Mouse (Mus musculus) liver, embryonic 11.5 days (tissue): ENCODE measurements around the gene E2f3. TPM values are rescaled to one million over a fixed set of nuclear protein-coding genes. Genes with fewer than 3 reads are reported as not detected.
A peak's percentile ranks its signal among the peaks of the same experiment; 100 is the strongest.

Experiments
- ATAC-seq: fragments of 200-750 bp; cut with Nextera tagmentation; replicated peaks from 2 replicates; pipeline ENCODE4 v1.8.0; 2017; ENCODE audit warnings: moderate number of reproducible peaks, mild to moderate bottlenecking, moderate TSS enrichment, moderate library complexity; ENCODE audit not compliant: low FRiP score
- DNase-seq: peaks from one replicate; pipeline ENCODE4 v3.0.0-alpha.2; 2017; ENCODE audit warnings: low spot score
- H3K27ac ChIP-seq: fragments of 300-500 bp; sonication (generic); 2 replicates; pipeline ENCODE4 v1.5.1; 2014; ENCODE audit warnings: mild to moderate bottlenecking, low read depth, low read length, control low read depth
- H3K27me3 ChIP-seq: fragments of 300-500 bp; sonication (generic); replicated peaks from 2 replicates; pipeline ENCODE4 v1.6.1; 2014; ENCODE audit warnings: low read length, mixed read lengths; ENCODE audit not compliant: control insufficient read depth, insufficient read depth
- H3K36me3 ChIP-seq: fragments of 300-500 bp; sonication (generic); 2 replicates; pipeline ENCODE4 v1.6.1; 2014; ENCODE audit warnings: mild to moderate bottlenecking, low read length, moderate library complexity, mixed read lengths; ENCODE audit not compliant: control insufficient read depth, insufficient read depth
- H3K4me1 ChIP-seq: fragments of 300-500 bp; sonication (generic); replicated peaks from 2 replicates; pipeline ENCODE4 v1.6.1; 2014; ENCODE audit warnings: low read length, mixed read lengths; ENCODE audit not compliant: control insufficient read depth, insufficient read depth
- H3K4me2 ChIP-seq: fragments of 300-500 bp; sonication (generic); 2 replicates; pipeline ENCODE4 v1.6.1; 2014; ENCODE audit warnings: mild to moderate bottlenecking, control low read depth, moderate library complexity
- H3K4me3 ChIP-seq: fragments of 300-500 bp; sonication (generic); 2 replicates; pipeline ENCODE4 v1.5.1; 2014; ENCODE audit warnings: low read depth, low read length, control low read depth
- H3K9ac ChIP-seq: fragments of 300-500 bp; sonication (generic); 2 replicates; pipeline ENCODE4 v1.6.1; 2014; ENCODE audit warnings: low read depth, low read length, control low read depth
- H3K9me3 ChIP-seq: fragments of 300-500 bp; sonication (generic); 2 replicates; pipeline ENCODE4 v1.6.1; 2016; ENCODE audit warnings: low read length, inconsistent platforms, mixed read lengths; ENCODE audit not compliant: control insufficient read depth
- WGBS: fragments of 180-500 bp; shearing (Covaris S2); extraction: QIAGEN DNeasy Blood & Tissue Kit; methylation state at CpG from one replicate; pipeline ENCODE4 v1.1.7; 2014; 5-methylcytosine and 5-hydroxymethylcytosine counted together
- polyA plus RNA-seq: library from polyadenylated mRNA; unstranded; fragments of >200 nt; fragmentation: Nextera tagmentation; extraction: Ambion mirVana; gene quantifications from 2 replicates; pipeline ENCODE4 v1.2.1, GENCODE M21; 2014

The E2f3 gene
- polyA plus RNA-seq, 1 experiment from 2014 or later, result 13.5 TPM

DNA sequence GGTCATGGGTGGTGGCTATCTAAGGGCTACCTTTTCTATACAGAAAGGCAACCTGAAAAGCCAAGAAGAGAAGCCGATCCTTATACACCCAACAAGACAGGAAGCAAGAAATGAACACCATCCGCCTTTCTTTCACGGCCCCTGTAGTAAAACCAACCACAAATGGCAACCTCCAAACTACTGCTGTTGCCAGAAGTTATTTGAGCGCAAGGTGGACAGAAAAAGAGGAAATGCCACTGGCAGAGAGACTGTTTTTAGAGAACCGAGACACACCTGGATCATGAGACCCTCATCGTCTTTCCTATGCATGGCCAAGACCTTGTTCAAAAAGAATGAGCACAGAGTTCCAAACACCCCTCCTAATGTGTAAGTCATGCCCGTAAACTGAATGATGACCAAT lies 15.5 kb downstream of the E2f3 start:
- no peaks in the 10 kb centered on the region; the same call in 1 of the 2 replicates for H3K36me3 ChIP-seq
- ATAC-seq, result no peak
- no peak overlapping the region for H3K9ac ChIP-seq
- H3K9me3 ChIP-seq, result no peaks in the 10 kb centered on the region
- no peaks in the 10 kb centered on the region for H3K27me3 ChIP-seq
- DNase-seq, result no peak
- no peak overlapping the region for H3K4me2 ChIP-seq
- H3K4me3 ChIP-seq, result no peak overlapping the region
- no peak overlapping the region for H3K27ac ChIP-seq
- peaks cover 3% of the 10 kb centered on the region; the same call in 1 of the 2 replicates for H3K4me1 ChIP-seq
- 95% methylated on average over 7 of the region's 7 CpGs for WGBS

DNA sequence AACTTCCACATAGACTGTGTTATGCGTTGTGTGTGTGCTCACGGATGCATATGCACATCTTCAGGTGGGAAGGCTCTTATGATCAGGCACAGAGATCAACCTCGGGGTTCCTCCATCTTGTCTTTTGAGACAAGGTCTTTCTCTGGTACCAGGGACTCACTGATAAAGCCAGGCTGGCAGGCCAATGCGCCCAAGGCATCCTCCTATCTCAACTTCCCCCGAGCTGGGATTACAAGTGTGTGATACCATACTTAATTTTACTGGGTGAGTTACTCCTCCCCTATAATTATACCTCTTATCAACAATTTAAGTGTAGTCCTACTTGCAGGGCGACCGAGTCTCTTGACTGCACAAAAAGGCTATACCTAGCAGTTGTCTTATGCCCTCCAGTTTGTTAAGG lies 17.2 kb downstream of the E2f3 start:
- no peaks in the 10 kb centered on the region for H3K9me3 ChIP-seq
- H3K27me3 ChIP-seq, result no peaks in the 10 kb centered on the region
- WGBS, result 72% methylated on average over 7 of the region's 7 CpGs
- H3K27ac ChIP-seq, result no peak overlapping the region
- H3K4me3 ChIP-seq, result no peak overlapping the region
- no peaks in the 10 kb centered on the region; the same call in 1 of the 2 replicates for H3K36me3 ChIP-seq
- ATAC-seq (0 out of 2 replicates have a peak, but pooled peaks have one; percentile 52), DNase-seq (no peak)
- peaks cover 3% of the 10 kb centered on the region; the same call in 1 of the 2 replicates for H3K4me1 ChIP-seq
- H3K4me2 ChIP-seq, result no peak overlapping the region
- no peak overlapping the region for H3K9ac ChIP-seq

DNA sequence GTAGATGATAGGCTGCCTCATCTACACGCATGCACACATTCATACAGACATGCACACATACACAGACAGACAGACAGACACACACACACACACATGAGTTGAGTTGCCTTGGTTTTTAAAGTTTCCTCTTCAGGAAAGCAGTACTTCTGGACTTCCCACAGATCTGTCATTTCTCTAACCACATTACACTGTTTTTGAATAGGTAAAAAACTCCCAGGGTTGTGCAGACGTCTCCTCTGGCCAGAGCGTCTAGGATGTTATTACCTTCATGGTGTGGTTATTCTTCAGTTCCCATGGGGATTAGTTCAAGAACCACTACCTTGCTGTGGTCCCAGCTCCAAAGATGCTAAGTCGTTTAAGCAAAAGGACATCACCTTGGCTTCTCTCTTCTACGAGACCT lies 18.5 kb downstream of the E2f3 start:
- 89% methylated on average over 5 of the region's 5 CpGs for WGBS
- no peaks in the 10 kb centered on the region for H3K27me3 ChIP-seq
- H3K9me3 ChIP-seq, result no peaks in the 10 kb centered on the region
- ATAC-seq, result no peak
- DNase-seq, result no peak
- H3K4me3 ChIP-seq, result no peak overlapping the region
- peaks cover 5% of the 10 kb centered on the region; the same call in 1 of the 2 replicates for H3K36me3 ChIP-seq
- no peak overlapping the region for H3K9ac ChIP-seq
- no peak overlapping the region for H3K27ac ChIP-seq
- peaks cover 3% of the 10 kb centered on the region; the same call in 1 of the 2 replicates for H3K4me1 ChIP-seq
- no peak overlapping the region for H3K4me2 ChIP-seq

DNA sequence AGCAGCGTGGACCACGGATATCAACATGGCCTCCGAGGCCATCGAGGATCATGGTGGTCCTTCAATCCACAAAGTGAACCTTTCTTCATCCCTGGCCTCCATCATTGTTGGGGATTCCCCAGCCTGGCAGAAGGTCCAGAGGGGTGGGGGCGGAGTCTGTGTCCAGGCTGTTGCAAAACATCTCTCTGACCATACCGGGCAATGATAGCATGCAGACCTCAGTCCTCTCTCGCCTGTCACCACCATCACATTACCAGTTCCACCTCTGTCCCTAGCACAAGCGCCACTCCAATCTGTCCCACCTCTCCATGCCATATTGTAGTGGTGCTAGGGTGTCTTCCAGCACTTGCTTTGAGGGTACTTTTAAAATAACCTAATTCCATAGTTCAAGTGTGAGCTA lies 18.9 kb downstream of the E2f3 start:
- Histone ChIP-seq H3K9me3 (no peaks in the 10 kb centered on the region), H3K4me3 (no peak overlapping the region), H3K27me3 (no peaks in the 10 kb centered on the region), H3K36me3 (peaks cover 5% of the 10 kb centered on the region; the same call in 1 of the 2 replicates), H3K4me2 (no peak overlapping the region), H3K9ac (no peak overlapping the region), H3K27ac (no peak overlapping the region), H3K4me1 (peaks cover 3% of the 10 kb centered on the region; the same call in 1 of the 2 replicates)
- DNase-seq (no peak), ATAC-seq (no peak)
- 92% methylated on average over 8 of the region's 8 CpGs for WGBS

DNA sequence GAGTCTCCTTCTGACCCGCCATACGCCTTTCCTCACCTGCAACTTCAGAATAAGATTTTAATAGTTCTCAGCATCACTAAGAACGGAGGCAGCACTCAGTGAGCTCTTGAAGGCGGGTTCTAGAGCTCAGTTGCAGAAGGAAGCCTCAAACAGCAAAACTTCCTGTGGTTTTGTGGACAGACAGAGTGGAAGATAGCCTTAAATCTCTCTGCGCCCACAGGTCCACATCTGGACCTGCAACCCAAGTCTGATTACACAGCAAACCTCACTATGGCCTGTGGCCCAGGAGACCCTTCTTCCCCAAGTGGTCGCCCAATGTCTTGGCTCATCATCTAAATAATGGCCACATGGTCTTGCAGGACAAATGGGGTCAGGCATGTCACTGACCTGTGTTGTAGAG lies 21.8 kb downstream of the E2f3 start:
- peaks cover 12% of the 10 kb centered on the region; the same call in 1 of the 2 replicates for H3K36me3 ChIP-seq
- no peaks in the 10 kb centered on the region for H3K27me3 ChIP-seq
- H3K27ac ChIP-seq, result no peak overlapping the region
- ATAC-seq (no peak), DNase-seq (no peak)
- no peak overlapping the region for H3K4me3 ChIP-seq
- H3K4me2 ChIP-seq, result no peak overlapping the region
- H3K9ac ChIP-seq, result no peak overlapping the region
- H3K9me3 ChIP-seq, result no peaks in the 10 kb centered on the region
- WGBS, result 69% methylated on average over 6 of the region's 6 CpGs
- no peaks in the 10 kb centered on the region for H3K4me1 ChIP-seq

DNA sequence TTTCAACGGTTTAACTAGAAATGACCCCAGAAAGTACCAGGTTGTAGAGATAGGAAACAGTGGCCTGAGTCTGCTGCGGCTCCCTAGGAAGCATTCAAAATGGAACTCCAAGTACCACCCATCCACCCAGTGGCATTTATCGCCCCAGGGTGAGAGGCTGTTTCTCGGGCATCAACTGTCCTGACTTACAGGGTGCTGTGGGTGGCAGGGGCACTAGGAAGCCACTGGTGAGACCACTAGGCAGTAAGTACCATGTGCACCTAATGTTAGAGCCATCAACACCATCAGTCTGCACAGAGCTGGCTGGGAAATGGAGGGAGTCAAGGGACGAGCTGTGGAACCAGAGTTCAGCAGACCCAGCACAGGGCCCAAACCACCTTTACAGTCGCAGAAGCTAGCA lies 25.4 kb downstream of the E2f3 start:
- WGBS, result 88% methylated on average over 6 of the region's 6 CpGs
- no peak overlapping the region for H3K4me2 ChIP-seq
- no peaks in the 10 kb centered on the region for H3K9me3 ChIP-seq
- peaks cover 12% of the 10 kb centered on the region; the same call in 1 of the 2 replicates for H3K36me3 ChIP-seq
- H3K9ac ChIP-seq, result no peak overlapping the region
- H3K4me3 ChIP-seq, result no peak overlapping the region
- no peaks in the 10 kb centered on the region for H3K27me3 ChIP-seq
- no peak overlapping the region for H3K27ac ChIP-seq
- ATAC-seq, result no peak
- no peak for DNase-seq
- 0 out of 2 replicates have a peak, but pooled peaks cover 7% of the 10 kb centered on the region for H3K4me1 ChIP-seq

DNA sequence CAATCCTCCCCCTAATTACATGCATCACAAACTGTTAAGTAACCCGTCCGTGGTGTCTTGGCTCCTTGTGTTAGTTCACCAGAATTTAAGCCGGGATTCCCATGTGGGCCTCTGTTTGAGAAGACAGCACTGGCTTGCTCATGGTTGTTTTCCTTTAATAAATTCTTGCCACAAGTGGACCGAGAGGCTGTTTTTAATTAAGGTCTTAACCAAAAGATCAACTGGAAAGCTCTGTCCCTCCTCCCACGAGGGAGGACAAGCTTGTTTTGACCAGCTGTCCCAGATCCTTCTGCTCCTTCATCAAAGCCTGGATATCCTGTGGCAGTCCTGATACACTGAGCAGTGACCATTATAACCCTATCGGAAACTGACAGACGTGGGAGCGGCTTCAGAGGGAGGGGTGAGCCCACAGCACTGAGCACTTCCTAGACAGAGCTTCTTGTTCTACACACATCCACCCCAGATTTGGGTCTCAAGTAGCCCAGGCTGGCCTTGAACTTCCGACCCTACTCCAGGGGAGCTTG lies 28.1 kb downstream of the E2f3 start:
- Histone ChIP-seq H3K4me3 (no peak overlapping the region), H3K4me2 (no peak overlapping the region), H3K27ac (no peak overlapping the region), H3K36me3 (peaks cover 10% of the 10 kb centered on the region; the same call in 1 of the 2 replicates), H3K27me3 (no peaks in the 10 kb centered on the region), H3K4me1 (0 out of 2 replicates have a peak, but pooled peaks cover 7% of the 10 kb centered on the region), H3K9ac (no peak overlapping the region), H3K9me3 (peaks cover 3% of the 10 kb centered on the region; the same call in 1 of the 2 replicates)
- WGBS, result 74% methylated on average over 9 of the region's 9 CpGs
- peak; percentile 57 for ATAC-seq
- no peak for DNase-seq

DNA sequence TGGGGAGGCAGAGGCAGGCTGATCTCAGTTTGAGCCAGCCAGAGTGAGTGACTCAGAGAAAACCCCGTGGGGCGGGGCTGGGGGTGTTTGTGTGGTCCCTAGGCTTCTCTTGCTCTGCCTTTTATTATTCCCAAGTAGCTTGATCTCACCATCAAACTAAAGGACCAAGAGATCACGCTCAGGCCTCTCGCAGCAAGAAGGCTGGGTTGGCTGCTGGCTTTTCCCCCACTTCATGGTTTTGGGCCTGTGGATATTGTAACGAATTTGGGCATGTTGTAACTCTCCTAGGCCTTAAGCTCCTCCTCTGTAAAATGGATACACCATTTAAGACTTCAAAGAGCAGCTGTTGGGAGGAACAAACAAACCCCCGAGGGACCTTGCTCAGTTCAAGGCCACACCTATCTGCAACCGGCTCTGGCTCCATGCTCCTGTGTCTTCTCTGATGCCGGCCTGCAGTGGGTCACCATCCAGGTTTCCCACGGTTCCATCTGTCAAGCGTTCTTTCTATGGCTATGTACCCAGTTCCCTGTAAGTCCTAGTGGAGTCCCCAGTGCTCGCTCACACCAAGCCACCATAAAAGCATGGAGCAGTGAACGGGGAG lies 28.9 kb downstream of the E2f3 start:
- no peak overlapping the region for H3K4me3 ChIP-seq
- H3K36me3 ChIP-seq, result peaks cover 7% of the 10 kb centered on the region; the same call in 1 of the 2 replicates
- H3K27me3 ChIP-seq, result no peaks in the 10 kb centered on the region
- H3K9me3 ChIP-seq, result peaks cover 3% of the 10 kb centered on the region; the same call in 1 of the 2 replicates
- ATAC-seq, result no peak
- no peak overlapping the region for H3K27ac ChIP-seq
- no peak overlapping the region for H3K4me2 ChIP-seq
- no peak overlapping the region for H3K9ac ChIP-seq
- WGBS, result 84% methylated on average over 12 of the region's 12 CpGs
- DNase-seq, result no peak
- peaks cover 7% of the 10 kb centered on the region; the same call in 1 of the 2 replicates for H3K4me1 ChIP-seq

DNA sequence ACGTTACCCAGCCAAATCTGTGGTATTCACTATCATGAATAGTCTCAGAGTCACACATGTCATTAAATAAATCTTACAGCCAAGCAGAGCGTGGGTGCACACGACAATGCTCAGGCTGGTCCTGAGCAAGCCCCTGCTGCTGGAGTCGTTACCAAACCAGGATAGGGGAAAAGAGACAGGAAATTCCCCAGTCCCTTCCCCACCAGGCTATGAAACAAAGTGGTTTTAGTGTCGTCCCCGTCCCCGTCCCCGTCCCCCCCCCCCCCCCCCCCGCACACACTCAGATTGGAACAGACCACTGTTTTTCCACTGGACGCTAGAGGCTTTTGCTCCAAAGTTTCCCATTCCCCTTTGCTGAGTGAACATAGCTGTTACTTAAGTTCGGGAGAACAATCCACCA lies 30.6 kb downstream of the E2f3 start:
- Histone ChIP-seq H3K27ac (no peak overlapping the region), H3K4me3 (no peak overlapping the region), H3K36me3 (0 out of 2 replicates have a peak, but pooled peaks cover 3% of the 10 kb centered on the region), H3K9ac (no peak overlapping the region), H3K9me3 (peaks cover 3% of the 10 kb centered on the region; the same call in 1 of the 2 replicates), H3K27me3 (no peaks in the 10 kb centered on the region), H3K4me1 (peaks cover 7% of the 10 kb centered on the region; the same call in 1 of the 2 replicates), H3K4me2 (no peak overlapping the region)
- ATAC-seq (no peak), DNase-seq (no peak)
- WGBS, result 84% methylated on average over 8 of the region's 11 CpGs
